Mouse (Mus musculus): ENCODE measurements around the gene Actn2.
A peak's percentile ranks its signal among the peaks of the same experiment; 100 is the strongest.

Actn2 gene

GRCm38 (mm10) chr13:12340183-12340975 lies at the start of gene Actn2:
Gene Actn2, minus strand, starts transcription at chr13:12340760.
- peak; percentile 65 to 82 for DNase-seq (ENCODE audit: low spot score in 2 of 2)

- DNase-seq (ENCODE audit: low spot score in 2 of 2) = no peak
Measured at GRCm38 (mm10) chr13:12386286-12386685, 45.7 kb upstream of the Actn2 start.

- DNase-seq (ENCODE audit: low spot score in 2 of 2) = no peak
Measured at GRCm38 (mm10) chr13:12384796-12385195, 44.2 kb upstream of the Actn2 start.

DNA sequence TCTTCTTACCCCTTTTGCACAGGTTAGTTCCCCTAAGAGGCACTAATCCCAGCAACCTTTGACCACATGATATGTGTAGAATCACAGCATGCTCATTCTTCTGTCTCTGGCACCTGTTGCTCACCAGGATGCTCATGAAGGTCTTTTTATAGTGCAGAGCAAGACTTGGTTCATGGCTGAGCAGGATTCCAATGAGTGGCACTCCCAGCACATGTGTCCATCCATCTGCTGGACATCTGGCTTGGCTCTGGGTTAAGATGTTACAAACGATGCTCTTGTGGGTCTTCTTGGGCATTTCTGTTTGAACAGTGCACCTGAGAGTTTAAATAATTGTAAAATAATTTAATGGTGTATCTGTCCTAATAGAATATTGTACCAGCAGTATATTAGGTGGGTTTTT lies 36.2 kb upstream of the Actn2 start:
- DNase-seq (ENCODE audit: low spot score in 2 of 2) = no peak

GRCm38 (mm10) chr13:12372755-12373154 lies 32.2 kb upstream of the Actn2 start:
- no peak for DNase-seq (ENCODE audit: low spot score in 2 of 2)

GRCm38 (mm10) chr13:12369930-12370329 lies 29.4 kb upstream of the Actn2 start:
- DNase-seq (ENCODE audit: low spot score in 2 of 2) = no peak

GRCm38 (mm10) chr13:12369041-12369621 lies 28.6 kb upstream of the Actn2 start:
- DNase-seq (ENCODE audit: low spot score in 2 of 2) = peak in 1 of 2 experiments; percentile 21

- no peak for DNase-seq (ENCODE audit: low spot score in 2 of 2)
Measured at GRCm38 (mm10) chr13:12361486-12361885, 20.9 kb upstream of the Actn2 start.

- no peak for DNase-seq (ENCODE audit: low spot score in 2 of 2)
Measured at GRCm38 (mm10) chr13:12357554-12357953, 17.0 kb upstream of the Actn2 start.

DNA sequence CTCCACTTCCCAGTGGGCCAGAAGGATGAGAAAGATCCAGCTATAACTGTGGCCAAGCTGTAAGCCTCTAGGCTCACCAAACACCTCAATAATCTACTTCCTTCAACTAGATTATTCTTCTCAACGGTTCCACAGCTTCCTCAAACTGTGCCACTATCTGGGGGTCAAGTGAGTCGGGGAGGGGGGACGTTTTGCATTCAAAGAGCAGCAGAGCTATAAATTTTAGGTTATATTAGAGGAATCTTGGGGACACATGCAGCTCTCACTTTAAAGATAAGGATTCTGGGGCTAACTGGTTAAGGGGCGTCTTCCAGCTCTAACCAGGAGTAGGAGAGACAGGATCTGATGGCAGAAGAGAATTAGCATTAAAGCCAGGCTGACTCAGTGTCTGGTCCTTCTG lies 15.6 kb upstream of the Actn2 start:
- DNase-seq (ENCODE audit: low spot score in 2 of 2) = no peak

DNA sequence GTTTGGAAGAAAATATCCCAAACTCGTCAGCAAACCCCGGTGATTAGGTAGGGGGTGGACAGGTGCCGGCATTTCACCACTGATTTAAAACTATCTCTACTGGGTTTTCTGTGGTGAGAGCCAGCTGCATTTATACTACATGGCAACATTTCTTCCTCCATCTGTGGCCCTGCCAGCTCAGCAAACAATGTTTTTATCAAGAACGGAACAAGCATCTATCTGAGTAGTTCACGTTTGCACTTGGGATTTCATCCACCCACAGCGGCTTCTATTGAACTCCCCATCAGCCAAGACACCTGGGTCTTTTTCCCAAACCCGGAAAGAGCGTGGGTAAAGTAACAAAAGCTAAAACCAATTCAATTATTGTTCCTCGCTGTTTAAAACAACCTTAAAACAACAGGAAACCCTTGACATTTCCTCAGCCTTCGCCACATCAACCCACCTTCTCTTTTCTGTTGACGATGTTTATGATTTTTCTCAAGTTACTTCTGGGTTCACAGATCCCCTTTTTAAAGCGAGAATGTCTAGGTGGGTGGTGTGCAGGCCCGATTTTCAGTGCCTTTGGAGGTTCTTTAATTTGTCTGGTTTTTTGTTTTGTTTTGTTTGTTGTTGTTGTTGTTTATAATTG lies 8.8 kb upstream of the Actn2 start:
- DNase-seq (ENCODE audit: low spot score in 2 of 2) = no peak

DNA sequence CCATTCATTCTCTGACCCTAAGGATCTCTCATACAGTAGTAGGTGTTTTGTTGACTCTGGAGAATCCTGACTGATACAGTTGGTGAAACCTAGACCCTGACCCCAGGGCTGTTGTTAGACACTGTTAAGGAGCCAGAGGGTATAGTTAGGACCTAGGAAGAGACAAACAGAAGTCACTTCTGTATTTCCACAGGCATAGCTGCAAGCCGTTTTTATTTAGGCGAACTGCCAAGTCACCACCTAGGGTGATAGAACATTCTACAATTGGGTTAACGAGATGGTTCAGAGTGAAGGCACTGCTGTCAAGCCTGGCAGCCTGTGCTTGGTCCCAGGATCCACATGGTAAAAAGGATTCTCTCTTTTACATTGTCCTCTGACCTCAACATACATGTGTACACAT lies 6.3 kb upstream of the Actn2 start:
- DNase-seq (ENCODE audit: low spot score in 2 of 2) = no peak

DNA sequence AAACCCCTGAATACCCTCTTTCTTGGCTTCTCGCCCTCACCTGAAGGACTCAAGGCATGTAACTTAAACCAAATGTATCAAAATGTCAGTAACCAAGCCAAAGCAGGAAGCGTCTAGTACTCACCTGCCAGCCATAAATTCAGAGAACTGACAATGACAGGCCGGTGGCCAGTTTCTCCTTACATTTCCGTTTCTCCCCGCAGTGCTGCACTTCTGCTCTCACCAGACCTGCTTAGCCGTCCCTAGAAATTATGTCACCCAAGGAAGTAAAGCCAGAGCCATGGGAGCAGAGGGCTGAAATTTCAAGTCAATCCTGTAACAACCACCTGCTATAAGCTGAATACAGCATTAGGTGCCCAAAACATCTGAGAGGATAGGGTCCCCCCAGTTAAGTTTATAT lies 887 bp upstream of the Actn2 start:
- no peak for DNase-seq (ENCODE audit: low spot score in 2 of 2)

- DNase-seq (ENCODE audit: low spot score in 2 of 2) = no peak
Measured at GRCm38 (mm10) chr13:12339446-12339845, 1.1 kb downstream of the Actn2 start.

GRCm38 (mm10) chr13:12337752-12338151 lies 2.8 kb downstream of the Actn2 start:
- no peak for DNase-seq (ENCODE audit: low spot score in 2 of 2)

GRCm38 (mm10) chr13:12334016-12334415 lies 6.5 kb downstream of the Actn2 start:
- no peak for DNase-seq (ENCODE audit: low spot score in 2 of 2)

- DNase-seq (ENCODE audit: low spot score in 2 of 2) = no peak
Measured at GRCm38 (mm10) chr13:12331528-12331927, 9.0 kb downstream of the Actn2 start.

DNA sequence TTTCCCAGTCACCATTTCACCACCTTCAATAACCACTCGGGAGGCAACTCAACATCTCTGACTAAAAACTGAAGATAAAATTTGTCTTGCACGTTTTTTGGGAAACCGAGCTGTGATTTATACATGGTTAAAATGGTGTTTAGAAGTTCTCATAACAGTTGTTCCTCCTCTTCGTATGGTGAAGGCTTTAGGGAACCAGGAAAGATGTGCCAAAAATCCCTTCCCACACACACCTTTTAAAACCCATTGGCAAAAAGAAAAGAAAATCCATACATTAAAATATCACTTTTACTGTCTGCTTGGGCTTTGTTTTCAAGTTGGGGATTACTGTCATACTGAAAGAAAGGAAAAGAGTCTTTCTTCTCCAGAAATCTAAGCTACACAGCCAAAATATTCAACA lies 12.2 kb downstream of the Actn2 start:
- DNase-seq (ENCODE audit: low spot score in 2 of 2) = no peak

DNA sequence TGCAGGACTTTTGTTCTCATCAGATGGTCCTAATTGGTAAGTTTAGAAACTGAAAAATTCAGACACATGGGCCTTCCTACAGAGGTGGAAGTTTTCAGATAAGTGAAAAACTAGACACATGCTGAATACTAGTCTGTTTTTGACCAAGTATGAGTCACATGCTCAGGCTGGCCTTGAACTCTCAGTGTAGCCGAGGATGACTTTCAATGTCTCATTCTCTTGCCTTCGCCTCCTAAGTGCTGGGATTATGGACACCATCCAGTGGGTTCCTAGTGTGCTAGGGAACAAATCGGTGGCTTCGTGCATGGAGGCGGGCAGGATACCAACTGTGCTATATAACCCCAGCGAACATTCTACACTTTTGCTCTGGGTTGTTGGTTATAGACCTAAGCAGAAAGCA lies 13.0 kb downstream of the Actn2 start:
- no peak for DNase-seq (ENCODE audit: low spot score in 2 of 2)

GRCm38 (mm10) chr13:12323076-12323625 lies 17.4 kb downstream of the Actn2 start:
- DNase-seq (ENCODE audit: low spot score in 2 of 2) = no peak

- DNase-seq (ENCODE audit: low spot score in 2 of 2) = no peak
Measured at GRCm38 (mm10) chr13:12320148-12320547, 20.4 kb downstream of the Actn2 start.

DNA sequence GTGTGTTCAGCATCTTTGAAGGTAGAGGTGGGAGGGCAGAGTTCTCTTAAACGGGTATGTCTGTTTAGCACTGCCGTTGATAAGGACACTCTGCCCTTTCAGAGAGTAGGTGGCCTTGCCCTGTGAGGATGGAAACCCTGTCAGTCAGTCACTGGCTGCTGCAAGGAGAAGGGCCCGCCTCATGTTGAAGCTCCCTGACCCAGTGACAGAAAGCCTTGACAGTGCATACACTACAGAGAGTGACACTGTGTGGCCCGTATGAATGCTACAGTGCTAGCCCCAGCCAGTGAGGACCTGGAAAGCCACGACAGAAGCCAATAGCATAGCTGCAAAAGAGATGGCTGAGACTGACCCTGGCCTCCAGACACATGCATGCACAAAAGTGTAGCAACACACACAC lies 22.5 kb downstream of the Actn2 start:
- no peak for DNase-seq (ENCODE audit: low spot score in 2 of 2)

Data from urinary bladder, postnatal 4 days (tissue).